Mouse (Mus musculus): ENCODE data around the gene Galr3.
"Not testable (repeated sequence)": the region's sequence is repeated elsewhere in the genome, so short reads cannot be mapped to it uniquely, and the experiment has no call there.

Galr3 gene

GRCm38 (mm10) chr15:79026511-79027290 is 15.0 kb upstream of the Galr3 start:
- no peak for DNase-seq (ENCODE audit: low read depth, low spot score)

GRCm38 (mm10) chr15:79027291-79028205 is 14.1 kb upstream of the Galr3 start:
- DNase-seq (ENCODE audit: low read depth, low spot score), result no peak

GRCm38 (mm10) chr15:79028237-79028738 is 13.4 kb upstream of the Galr3 start, which contains the start of gene H1f0:
Gene H1f0, plus strand, starts transcription at chr15:79028450.
- DNase-seq (ENCODE audit: low read depth, low spot score), result no peak

- no peak for DNase-seq (ENCODE audit: low read depth, low spot score)
These were observed 12.7 kb upstream of the Galr3 start for GRCm38 (mm10) chr15:79028823-79029484.

GRCm38 (mm10) chr15:79029519-79030241 is 12.0 kb upstream of the Galr3 start:
- DNase-seq (ENCODE audit: low read depth, low spot score), result no peak

GRCm38 (mm10) chr15:79030551-79031435 is 10.9 kb upstream of the Galr3 start:
- DNase-seq (ENCODE audit: low read depth, low spot score), result no peak

GRCm38 (mm10) chr15:79031908-79032307 is 9.8 kb upstream of the Galr3 start:
- not testable (repeated sequence) for DNase-seq (ENCODE audit: low read depth, low spot score)

GRCm38 (mm10) chr15:79037913-79038328 is 3.8 kb upstream of the Galr3 start:
- peak; percentile 68 for DNase-seq (ENCODE audit: low read depth, low spot score)

GRCm38 (mm10) chr15:79038331-79038730 is 3.4 kb upstream of the Galr3 start:
- no peak for DNase-seq (ENCODE audit: low read depth, low spot score)

- peak; percentile 54 for DNase-seq (ENCODE audit: low read depth, low spot score)
These were observed 2.8 kb upstream of the Galr3 start for GRCm38 (mm10) chr15:79038853-79039252.

GRCm38 (mm10) chr15:79040501-79041416 is 926 bp upstream of the Galr3 start:
- no peak for DNase-seq (ENCODE audit: low read depth, low spot score)

- no peak for DNase-seq (ENCODE audit: low read depth, low spot score)
These were observed 1.2 kb downstream of the Galr3 start for GRCm38 (mm10) chr15:79042721-79043491.

GRCm38 (mm10) chr15:79044837-79045236 is 3.2 kb downstream of the Galr3 start:
- DNase-seq (ENCODE audit: low read depth, low spot score), result no peak

- DNase-seq (ENCODE audit: low read depth, low spot score), result no peak
These were observed 6.5 kb downstream of the Galr3 start for GRCm38 (mm10) chr15:79048186-79048585.

GRCm38 (mm10) chr15:79050160-79050845 is 8.6 kb downstream of the Galr3 start:
- no peak for DNase-seq (ENCODE audit: low read depth, low spot score)

- DNase-seq (ENCODE audit: low read depth, low spot score), result no peak
These were observed 9.3 kb downstream of the Galr3 start for GRCm38 (mm10) chr15:79050964-79051363.

Data from c-Kit-negative CD71-positive TER-119-positive erythroid progenitor cells, embryonic 14.5 days (primary cell).